Mouse (Mus musculus): ENCODE measurements around the gene Best1.
"Not testable (repeated sequence)": the region's sequence is repeated elsewhere in the genome, so short reads cannot be mapped to it uniquely, and the experiment has no call there.

Gene Best1

GRCm38 (mm10) chr19:9993036-9993656 is 8.3 kb downstream of the Best1 start:
- in situ Hi-C loops (cut with MseI, MboI): loop anchor here (5.0 kb wide), 2 partner anchors 71 to 76 kb away; no protein-coding TSS in a partner anchor

DNA sequence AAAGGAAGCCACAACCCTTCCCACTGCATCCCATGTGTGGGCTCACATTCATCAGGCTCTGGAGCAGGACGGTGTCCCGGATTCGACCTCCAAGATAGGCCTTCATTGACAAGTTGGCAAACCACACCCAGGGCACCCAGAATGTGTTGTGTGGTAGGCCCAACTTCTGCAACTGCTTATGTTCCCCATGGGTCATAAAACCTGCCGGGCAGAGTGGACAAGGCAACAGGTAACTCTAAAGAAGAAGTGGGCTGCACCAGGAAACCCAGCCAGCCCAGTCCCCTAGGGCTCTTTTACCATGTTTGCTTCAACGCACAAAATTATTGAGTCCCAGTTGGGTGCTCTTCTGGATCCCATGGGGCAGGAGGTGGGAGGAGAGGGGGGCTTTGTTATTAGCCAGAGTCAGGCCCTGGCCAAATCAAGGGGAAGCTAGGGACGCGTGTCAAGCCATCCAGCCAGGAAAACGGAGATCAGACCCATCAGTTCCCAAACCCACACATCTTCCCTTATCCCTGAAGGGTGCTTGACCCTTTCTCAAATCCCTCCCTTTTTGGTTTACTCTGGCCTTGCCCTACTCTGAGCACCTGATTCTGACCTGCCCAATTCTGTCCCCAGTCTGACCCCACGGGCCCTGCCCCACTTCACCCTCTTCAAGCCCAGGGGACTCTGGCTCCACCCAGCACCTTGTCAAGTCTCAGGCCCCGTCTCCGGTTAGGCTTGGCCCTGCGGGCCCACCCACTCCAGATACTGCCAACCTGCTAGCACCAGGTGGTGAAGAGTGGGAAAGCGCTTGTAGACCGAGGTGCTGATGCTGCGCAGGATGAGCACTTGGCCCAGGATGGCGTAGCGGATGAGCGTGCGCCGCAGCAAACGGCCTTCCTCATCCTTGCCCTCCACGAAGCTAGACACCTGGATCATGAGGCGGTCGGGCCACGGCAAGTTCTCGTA is 9.1 kb downstream of the Best1 start:
- in situ Hi-C loops (cut with MseI, MboI): loop anchor here (5.0 kb wide), 2 partner anchors 70 to 75 kb away; no protein-coding TSS in a partner anchor

DNA sequence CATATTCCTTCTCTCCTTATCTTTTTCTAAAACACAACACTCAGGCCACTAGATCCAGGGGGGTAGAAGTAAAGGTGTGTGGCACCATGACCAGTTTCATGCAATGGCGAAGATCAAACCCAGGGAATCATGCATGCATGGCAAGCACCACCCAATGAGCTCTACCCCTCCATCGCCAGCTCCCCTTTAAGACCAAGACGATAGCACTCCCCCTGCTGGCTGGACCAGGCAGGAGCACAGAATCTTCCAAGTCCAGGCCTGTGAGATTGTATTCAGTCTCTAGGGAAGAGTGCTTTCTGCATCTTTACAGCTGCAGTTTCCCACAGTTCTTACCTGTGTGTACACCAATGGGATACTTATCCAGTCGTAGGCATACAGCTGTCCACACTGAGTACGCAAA is 10.1 kb downstream of the Best1 start:
- in situ Hi-C loops (cut with MseI, MboI): loop anchor here (5.0 kb wide), 2 partner anchors 69 to 74 kb away; no protein-coding TSS in a partner anchor

DNA sequence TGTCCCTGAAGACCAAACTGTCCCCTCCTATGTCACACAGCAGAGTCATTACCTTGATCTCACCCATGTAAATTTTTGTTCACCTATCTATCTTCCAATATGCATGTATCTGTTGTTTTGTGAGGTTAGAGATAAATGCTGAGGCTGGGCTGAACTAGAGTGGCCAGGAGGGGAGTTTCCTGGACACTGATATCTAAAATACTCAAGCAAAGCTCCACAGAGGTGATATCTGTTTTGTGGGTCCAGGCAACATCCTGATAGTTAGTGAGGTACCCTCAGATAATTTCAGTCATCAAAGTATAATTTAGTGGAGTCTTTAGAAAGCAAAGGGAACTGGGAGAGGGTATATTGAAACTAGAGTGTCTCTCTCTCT is 11.6 kb downstream of the Best1 start:
- in situ Hi-C loops (cut with MseI, MboI): loop anchor here (5.0 kb wide), 2 partner anchors 68 to 73 kb away; no protein-coding TSS in a partner anchor

- in situ Hi-C loops (cut with MseI, MboI): no loop called here
Measured at GRCm38 (mm10) chr19:9989171-9989883, 12.1 kb downstream of the Best1 start.

- in situ Hi-C loops (cut with MseI, MboI): no loop called here
Measured at GRCm38 (mm10) chr19:9987593-9987992, 13.8 kb downstream of the Best1 start.

- in situ Hi-C loops (cut with MseI, MboI): no loop called here
Measured at GRCm38 (mm10) chr19:9987192-9987591, 14.2 kb downstream of the Best1 start.

DNA sequence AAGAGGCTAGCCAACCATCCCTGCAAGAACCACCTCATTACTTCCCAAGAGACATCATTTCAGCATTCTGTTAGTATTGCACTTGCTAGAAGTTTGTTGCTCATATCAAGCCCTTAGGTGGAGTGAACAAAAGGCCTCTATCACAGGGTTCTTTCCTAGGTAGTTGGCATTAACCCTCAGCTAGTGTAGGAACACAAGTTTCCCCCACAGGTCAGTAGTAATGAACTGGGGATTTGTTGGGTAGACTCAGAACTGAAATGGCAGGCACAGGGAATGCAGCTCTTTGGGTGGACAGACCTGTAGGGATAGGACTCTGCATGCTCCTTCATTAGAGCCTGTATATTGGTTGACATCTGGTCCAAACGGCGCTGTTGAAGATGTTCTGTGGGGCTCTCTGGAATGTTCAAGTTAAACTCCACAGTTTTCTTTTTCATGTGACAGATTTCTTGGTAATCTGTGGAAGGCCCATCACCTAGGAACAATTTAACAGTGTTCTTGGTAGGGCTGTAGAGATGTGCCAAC is 15.5 kb downstream of the Best1 start:
- in situ Hi-C loops (cut with MseI, MboI): no loop called here

DNA sequence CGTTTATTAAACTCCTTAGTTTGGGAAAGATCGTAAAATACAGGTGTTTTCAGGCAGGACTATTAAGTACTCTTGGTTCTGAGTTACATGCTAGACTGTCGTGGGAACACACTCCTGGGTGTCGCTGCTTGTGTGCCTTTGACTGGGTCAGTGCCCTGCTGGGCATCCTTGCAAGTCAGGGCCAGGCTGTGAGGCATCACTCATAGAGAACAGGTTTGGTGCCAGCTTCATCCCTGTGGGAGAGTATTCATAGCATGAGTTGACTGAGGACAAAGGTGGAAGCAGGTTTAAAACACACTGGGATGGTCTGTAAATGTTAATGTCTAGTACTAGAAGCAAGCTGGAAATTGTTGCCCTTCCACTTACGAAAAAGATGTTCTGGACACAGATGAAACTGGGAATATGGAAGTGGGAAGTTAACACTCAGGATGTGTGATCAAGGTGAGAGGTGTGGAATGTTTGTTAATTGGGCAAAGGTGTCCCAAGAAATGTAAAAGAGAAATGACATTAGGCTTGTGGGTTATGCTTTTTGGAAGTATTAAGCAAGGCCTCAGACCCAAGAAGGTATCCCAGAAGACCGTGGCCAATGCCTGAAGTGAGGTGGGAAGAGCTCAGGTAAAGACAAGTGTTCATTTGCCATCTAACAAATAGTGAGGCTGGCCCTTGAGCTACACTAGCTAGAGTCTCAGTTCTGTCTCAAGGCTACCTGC is 16.1 kb downstream of the Best1 start:
- in situ Hi-C loops (cut with MseI, MboI): no loop called here

DNA sequence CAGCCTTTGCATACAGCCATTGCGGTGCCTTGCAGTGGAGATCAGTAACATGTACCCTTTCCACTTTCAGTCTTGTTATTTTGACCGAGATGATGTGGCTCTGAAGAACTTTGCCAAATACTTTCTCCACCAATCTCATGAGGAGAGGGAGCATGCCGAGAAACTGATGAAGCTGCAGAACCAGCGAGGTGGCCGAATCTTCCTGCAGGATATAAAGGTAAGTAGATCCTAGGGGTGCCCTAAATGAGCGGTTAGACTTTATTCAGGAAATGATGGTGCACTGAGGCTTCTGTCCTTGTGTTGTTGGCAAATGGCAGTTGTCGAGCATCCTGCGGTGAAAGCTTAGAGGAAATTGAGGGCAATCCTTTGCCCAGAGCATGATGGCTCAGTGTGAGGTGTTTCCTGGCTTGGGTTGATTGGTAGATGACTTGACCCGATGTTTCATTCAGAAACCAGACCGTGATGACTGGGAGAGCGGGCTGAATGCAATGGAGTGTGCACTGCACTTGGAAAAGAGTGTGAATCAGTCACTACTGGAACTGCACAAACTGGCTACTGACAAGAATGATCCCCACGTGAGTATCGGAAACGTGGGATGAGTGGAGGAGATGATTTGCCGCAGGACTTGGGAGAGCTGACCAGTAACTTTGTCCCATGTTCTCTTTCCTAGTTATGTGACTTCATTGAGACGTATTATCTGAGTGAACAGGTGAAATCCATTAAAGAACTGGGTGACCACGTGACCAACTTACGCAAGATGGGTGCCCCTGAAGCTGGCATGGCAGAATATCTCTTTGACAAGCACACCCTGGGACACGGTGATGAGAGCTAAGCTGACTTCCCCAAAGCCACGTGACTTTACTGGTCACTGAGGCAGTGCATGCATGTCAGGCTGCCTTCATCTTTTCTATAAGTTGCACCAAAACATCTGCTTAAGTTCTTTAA is 17.1 kb downstream of the Best1 start:
- in situ Hi-C loops (cut with MseI, MboI): no loop called here

GRCm38 (mm10) chr19:9982852-9983542 is 18.4 kb downstream of the Best1 start:
- in situ Hi-C loops (cut with MseI, MboI): no loop called here

DNA sequence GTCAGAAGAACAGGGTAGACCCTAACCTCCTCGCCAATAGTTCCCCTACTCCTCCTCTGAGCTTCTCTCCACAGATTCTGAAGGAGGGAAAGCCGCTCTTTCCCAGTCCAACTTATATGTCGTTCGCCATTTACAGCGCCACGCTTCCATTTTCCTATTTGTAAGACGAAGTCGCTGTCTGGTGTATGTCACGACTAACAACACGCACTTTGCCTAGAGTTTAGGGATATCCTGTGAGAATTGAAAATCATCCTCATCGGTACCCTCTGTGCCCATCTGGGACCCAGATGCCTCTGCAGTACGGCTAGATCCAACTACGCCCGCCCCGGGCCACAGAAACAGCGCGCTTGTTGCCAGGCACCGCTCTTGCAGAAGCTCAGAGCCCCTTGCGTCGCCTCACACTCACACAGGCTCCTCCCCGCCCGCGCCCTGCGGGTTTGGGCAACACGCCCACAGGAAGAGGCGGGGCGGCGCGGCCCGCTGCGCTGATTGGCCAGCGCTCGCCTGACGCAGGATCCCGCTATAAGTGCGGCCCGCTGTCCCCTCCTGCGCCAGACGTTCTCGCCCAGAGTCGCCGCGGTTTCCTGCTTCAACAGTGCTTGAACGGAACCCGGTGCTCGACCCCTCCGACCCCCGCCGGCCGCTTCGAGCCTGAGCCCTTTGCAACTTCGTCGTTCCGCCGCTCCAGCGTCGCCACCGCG is 19.1 kb downstream of the Best1 start:
- in situ Hi-C loops (cut with MseI, MboI): no loop called here

GRCm38 (mm10) chr19:9981621-9982020 is 19.8 kb downstream of the Best1 start:
- in situ Hi-C loops (cut with MseI, MboI): no loop called here

GRCm38 (mm10) chr19:9980258-9980657 is 21.2 kb downstream of the Best1 start, which contains the start of gene Fth1:
Gene Fth1, plus strand, starts transcription at chr19:9980598.
- in situ Hi-C loops (cut with MseI, MboI): no loop called here

DNA sequence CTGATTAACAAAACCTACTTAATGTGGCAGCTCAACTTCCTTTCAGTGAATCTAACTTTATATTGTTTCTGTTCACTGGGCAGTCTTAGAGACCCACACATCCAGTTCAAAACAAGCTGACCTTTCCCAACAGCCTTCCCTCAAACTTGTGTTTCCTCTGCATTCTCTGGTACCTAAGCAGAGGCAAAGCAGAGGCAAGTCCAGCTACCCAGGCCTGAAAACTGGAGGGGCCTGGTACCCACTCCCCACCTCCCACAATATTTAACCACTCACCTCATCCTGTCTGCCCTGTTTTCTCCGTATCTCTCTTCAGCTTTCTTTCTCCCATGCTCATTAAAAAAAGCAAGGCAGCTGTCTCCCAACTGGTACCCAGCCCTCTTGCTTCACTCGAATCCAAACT is 22.3 kb downstream of the Best1 start:
- in situ Hi-C loops (cut with MseI, MboI): no loop called here

GRCm38 (mm10) chr19:9978431-9978951 is 22.9 kb downstream of the Best1 start:
- in situ Hi-C loops (cut with MseI, MboI): no loop called here

DNA sequence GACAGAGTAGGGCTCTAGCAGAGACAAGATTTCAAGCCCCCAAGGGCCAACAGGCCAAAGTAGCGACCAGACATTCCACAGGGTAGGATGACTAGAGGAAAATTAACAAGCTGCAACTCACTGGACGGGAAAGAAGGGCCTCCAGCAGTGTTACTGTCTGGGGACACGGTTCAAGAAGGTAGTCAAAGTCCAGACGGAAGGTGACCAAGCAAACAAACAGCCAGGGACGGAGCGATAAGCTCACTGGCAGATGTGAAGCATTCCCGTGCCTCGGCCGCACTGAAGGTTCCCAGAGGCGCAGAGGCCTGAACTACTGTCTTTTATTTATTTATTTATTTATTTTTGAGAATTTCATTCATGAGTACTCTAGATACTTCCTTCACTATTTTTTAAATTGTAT is 24.3 kb downstream of the Best1 start:
- in situ Hi-C loops (cut with MseI, MboI): no loop called here

DNA sequence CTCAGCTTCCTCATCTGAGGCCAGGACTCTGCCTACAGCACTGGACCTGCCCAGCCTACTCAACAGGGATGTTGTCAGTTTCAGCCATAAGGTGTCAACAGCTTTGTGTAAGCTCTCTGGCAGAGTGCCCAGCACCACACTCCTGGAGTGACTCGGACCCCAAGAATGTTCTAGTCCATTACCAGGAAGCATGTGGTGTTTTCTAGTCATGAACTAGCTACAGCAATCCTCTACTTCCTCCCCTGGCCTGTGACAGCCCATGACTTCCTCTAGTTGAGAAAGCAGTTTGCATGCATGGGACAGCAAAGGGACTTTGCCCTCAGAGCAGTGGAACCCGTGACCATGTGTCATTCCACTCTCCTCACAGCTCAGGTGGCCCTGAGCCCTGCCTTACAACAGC is 26.6 kb downstream of the Best1 start:
- in situ Hi-C loops (cut with MseI, MboI): not testable (repeated sequence)

Data from mouse trophoblast stem cell (cell line).